Mouse (Mus musculus) stomach, embryonic 15.5 days (tissue): Measurements from ENCODE around the gene Clec4a4. TPM values are rescaled to one million over a fixed set of nuclear protein-coding genes. Genes with fewer than 3 reads are reported as not detected.
"Not testable (repeated sequence)": the region's sequence is repeated elsewhere in the genome, so short reads cannot be mapped to it uniquely, and the experiment has no call there.

ENCODE experiments used
- ATAC-seq: fragments of 200-750 bp; cut with Nextera tagmentation; 2 replicates; pipeline ENCODE4 v1.8.0; 2017; ENCODE audit warnings: low read depth, moderate number of reproducible peaks, moderate TSS enrichment; ENCODE audit not compliant: insufficient read depth, low FRiP score
- H3K27ac ChIP-seq: fragments of 300-500 bp; sonication (generic); 2 replicates; pipeline ENCODE4 v1.5.1; 2015; ENCODE audit warnings: mild to moderate bottlenecking, inconsistent platforms
- H3K27me3 ChIP-seq: fragments of 300-500 bp; sonication (generic); replicated peaks from 2 replicates; pipeline ENCODE4 v1.6.1; 2015; ENCODE audit warnings: inconsistent platforms
- H3K36me3 ChIP-seq: fragments of 300-500 bp; sonication (generic); 2 replicates; pipeline ENCODE4 v1.6.1; 2015; ENCODE audit warnings: inconsistent platforms
- H3K4me1 ChIP-seq: fragments of 300-500 bp; sonication (generic); 2 replicates; pipeline ENCODE4 v1.6.1; 2015; ENCODE audit warnings: inconsistent platforms
- H3K4me2 ChIP-seq: fragments of 300-500 bp; sonication (generic); 2 replicates; pipeline ENCODE4 v1.6.1; 2015; ENCODE audit warnings: mild to moderate bottlenecking, inconsistent platforms
- H3K4me3 ChIP-seq: fragments of 300-500 bp; sonication (generic); replicated peaks from 2 replicates; pipeline ENCODE4 v1.5.1; 2015; ENCODE audit warnings: inconsistent platforms
- H3K9ac ChIP-seq: fragments of 300-500 bp; sonication (generic); 2 replicates; pipeline ENCODE4 v1.6.1; 2015; ENCODE audit warnings: inconsistent platforms
- H3K9me3 ChIP-seq: fragments of 300-500 bp; sonication (generic); 2 replicates; pipeline ENCODE4 v1.6.1; 2016; ENCODE audit warnings: inconsistent platforms
- WGBS: fragments of 180-500 bp; shearing (Covaris S2); methylation state at CpG from one replicate; pipeline ENCODE4 v1.1.7; 2015; 5-methylcytosine and 5-hydroxymethylcytosine counted together
- polyA plus RNA-seq: library from polyadenylated mRNA; unstranded; fragments of >200 nt; fragmentation: Nextera tagmentation; extraction: Ambion mirVana; gene quantifications from 2 replicates; pipeline ENCODE4 v1.2.1, GENCODE M21; 2015

The Clec4a4 gene
- polyA plus RNA-seq = not detected in 2 replicates

GRCm38 (mm10) chr6:122989876-122990437, at the start of gene Clec4a4:
Gene Clec4a4, plus strand, starts transcription at chr6:122990367.
- no peak within 1 kb of the TSS for H3K4me3 ChIP-seq
- WGBS = 79% methylated on average over 6 of the region's 6 CpGs
- H3K9me3 ChIP-seq = no peaks in the 10 kb centered on the region
- no peak within 1 kb of the TSS for H3K27ac ChIP-seq
- no peak within 1 kb of the TSS for H3K9ac ChIP-seq
- H3K36me3 ChIP-seq = no peaks in the 10 kb centered on the region
- no peak for ATAC-seq
- no peaks in the 10 kb centered on the region for H3K4me1 ChIP-seq
- no peaks in the 10 kb centered on the region for H3K27me3 ChIP-seq
- no peak within 1 kb of the TSS for H3K4me2 ChIP-seq

GRCm38 (mm10) chr6:122946760-122947159, 43.4 kb upstream of the Clec4a4 start:
- Histone ChIP-seq H3K4me3 (no peak overlapping the region), H3K9me3 (no peaks in the 10 kb centered on the region), H3K27me3 (no peaks in the 10 kb centered on the region), H3K36me3 (no peaks in the 10 kb centered on the region), H3K27ac (no peak overlapping the region), H3K4me1 (no peaks in the 10 kb centered on the region), H3K4me2 (no peak overlapping the region), H3K9ac (no peak overlapping the region)
- 86% methylated on average over 2 of the region's 2 CpGs for WGBS
- ATAC-seq = no peak

- H3K4me3 ChIP-seq = no peak within 1 kb of the TSS
- H3K27ac ChIP-seq = no peak within 1 kb of the TSS
- no peaks in the 10 kb centered on the region for H3K9me3 ChIP-seq
- H3K27me3 ChIP-seq = no peaks in the 10 kb centered on the region
- H3K9ac ChIP-seq = no peak within 1 kb of the TSS
- WGBS = 72% methylated on average over 8 of the region's 8 CpGs
- H3K36me3 ChIP-seq = no peaks in the 10 kb centered on the region
- H3K4me1 ChIP-seq = no peaks in the 10 kb centered on the region
- no peak for ATAC-seq
- H3K4me2 ChIP-seq = no peak within 1 kb of the TSS
These were observed 37.8 kb upstream of the Clec4a4 start, which contains the start of gene Clec4a3 for GRCm38 (mm10) chr6:122952401-122952800. Gene Clec4a3, plus strand, starts transcription at chr6:122952515.

DNA sequence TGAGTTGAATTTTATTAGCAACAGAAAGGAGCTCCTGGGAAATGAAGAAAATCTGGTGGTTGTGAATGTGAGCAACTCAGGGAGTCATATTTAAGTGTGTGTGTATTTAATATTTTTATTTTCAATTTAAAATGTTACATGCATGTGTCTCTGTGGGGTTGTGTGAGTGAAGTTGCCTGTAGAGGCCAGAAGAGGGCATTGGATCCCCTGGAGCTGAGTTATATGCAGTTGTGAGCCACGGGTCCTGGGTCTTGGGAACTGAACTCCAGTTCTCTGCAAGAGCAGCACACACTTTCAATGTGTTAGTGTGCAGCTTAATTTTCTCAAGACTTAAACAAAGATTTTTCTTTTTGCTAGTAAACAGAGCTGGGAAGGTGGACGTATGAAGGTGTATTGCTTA, 25.6 kb upstream of the Clec4a4 start:
- H3K27ac ChIP-seq = no peak overlapping the region
- 75% methylated on average over 2 of the region's 2 CpGs for WGBS
- no peak for ATAC-seq

DNA sequence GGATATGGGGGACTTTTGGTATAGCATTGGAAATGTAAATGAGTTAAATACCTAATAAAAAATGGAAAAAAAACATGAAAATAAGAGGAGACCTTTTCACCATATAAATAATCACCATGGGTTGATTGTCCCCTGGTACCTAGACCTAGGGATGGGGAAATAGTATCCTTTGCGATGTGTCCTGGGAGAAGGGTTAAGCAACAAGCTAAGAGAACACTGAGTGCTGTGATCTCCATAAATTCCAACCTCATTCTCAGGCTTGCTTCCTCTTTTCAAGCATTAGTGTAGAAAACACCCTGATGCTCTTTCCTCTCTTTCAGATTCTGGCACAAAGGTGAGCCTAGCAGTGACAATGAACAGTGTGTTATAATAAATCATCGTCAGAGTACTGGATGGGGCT, 21.1 kb upstream of the Clec4a4 start:
- no peaks in the 10 kb centered on the region for H3K27me3 ChIP-seq
- H3K27ac ChIP-seq = no peak overlapping the region
- no peak for ATAC-seq
- no peaks in the 10 kb centered on the region for H3K36me3 ChIP-seq
- no peaks in the 10 kb centered on the region for H3K9me3 ChIP-seq
- no peaks in the 10 kb centered on the region for H3K4me1 ChIP-seq
- H3K4me2 ChIP-seq = no peak overlapping the region
- no peak overlapping the region for H3K4me3 ChIP-seq
- 86% methylated on average over 2 of the region's 2 CpGs for WGBS
- H3K9ac ChIP-seq = no peak overlapping the region

More for the DNA sequence above, 25.6 kb upstream of the Clec4a4 start:
- no peaks in the 10 kb centered on the region for H3K27me3 ChIP-seq
- H3K9ac ChIP-seq = no peak overlapping the region
- H3K4me2 ChIP-seq = no peak overlapping the region
- no peaks in the 10 kb centered on the region for H3K36me3 ChIP-seq
- H3K4me1 ChIP-seq = no peaks in the 10 kb centered on the region
- H3K9me3 ChIP-seq = no peaks in the 10 kb centered on the region
- no peak overlapping the region for H3K4me3 ChIP-seq

DNA sequence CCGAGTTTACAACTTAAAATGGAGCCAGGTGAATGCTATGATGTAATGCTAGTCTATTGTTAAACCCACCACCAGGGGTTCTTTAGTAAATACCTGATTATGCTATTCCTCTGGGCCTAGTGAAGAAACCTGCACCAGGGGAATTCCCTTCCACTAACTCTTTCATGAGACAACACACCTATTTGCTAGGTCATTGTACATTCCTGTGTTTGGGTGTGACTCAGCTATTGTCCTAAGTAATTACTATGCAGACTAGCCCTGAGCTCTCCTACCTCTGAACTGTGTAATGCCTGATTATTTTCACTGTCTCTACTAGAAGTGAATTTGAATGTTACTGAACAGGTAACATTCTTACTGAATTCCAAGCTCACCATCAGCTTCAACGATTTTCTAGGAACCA, 14.5 kb downstream of the Clec4a4 start:
- not testable (repeated sequence) for ATAC-seq, H3K36me3 ChIP-seq, H3K4me2 ChIP-seq, H3K27ac ChIP-seq, H3K9me3 ChIP-seq, H3K9ac ChIP-seq, H3K27me3 ChIP-seq, H3K4me3 ChIP-seq, H3K4me1 ChIP-seq
- 79% methylated on average over 2 of the region's 2 CpGs for WGBS

GRCm38 (mm10) chr6:123005591-123005990, 15.4 kb downstream of the Clec4a4 start:
- no peaks in the 10 kb centered on the region for H3K4me1 ChIP-seq
- no peaks in the 10 kb centered on the region for H3K9me3 ChIP-seq
- H3K4me2 ChIP-seq = no peak overlapping the region
- WGBS = 58% methylated on average over 1 of the region's 1 CpGs
- H3K36me3 ChIP-seq = no peaks in the 10 kb centered on the region
- H3K27ac ChIP-seq = no peak overlapping the region
- H3K9ac ChIP-seq = no peak overlapping the region
- no peak overlapping the region for H3K4me3 ChIP-seq
- H3K27me3 ChIP-seq = no peaks in the 10 kb centered on the region
- ATAC-seq = no peak

DNA sequence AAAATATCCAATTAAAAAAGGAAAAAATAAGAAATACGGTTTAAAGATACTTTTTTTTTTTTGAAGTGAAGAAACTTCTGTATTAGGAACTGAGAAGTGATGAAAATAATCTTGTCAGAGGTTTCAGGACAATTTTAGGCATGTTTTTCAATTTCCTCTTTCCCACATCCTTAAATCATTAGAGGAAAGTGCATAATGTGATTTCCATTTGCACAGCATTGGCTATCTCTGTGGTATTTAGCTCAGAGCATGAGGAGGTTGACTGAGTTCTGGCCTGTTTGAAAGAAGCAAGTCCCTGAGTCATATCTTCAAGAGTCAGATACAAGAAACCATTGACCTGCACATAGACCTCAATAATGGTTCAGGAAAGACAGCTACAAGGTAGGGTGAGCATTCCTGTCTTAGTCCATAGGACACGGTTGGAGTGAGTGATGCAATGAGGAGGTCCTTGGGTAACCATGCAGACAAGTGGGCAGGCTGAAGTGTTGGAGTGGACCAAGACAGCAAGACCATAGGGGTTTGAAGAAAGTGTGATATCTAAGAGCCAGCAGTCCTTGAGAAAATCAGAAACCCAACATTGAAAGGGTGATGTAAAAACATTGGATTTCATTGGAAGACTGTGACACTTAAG, 59.7 kb downstream of the Clec4a4 start, which contains the start of gene Clec4b1:
Gene Clec4b1, plus strand, starts transcription at position 221 of the 631 bp plus-strand sequence.
- Histone ChIP-seq H3K36me3 (no peaks in the 10 kb centered on the region), H3K4me2 (no peak within 1 kb of the TSS), H3K27me3 (no peaks in the 10 kb centered on the region), H3K4me1 (no peaks in the 10 kb centered on the region), H3K4me3 (no peak within 1 kb of the TSS), H3K27ac (no peak within 1 kb of the TSS), H3K9ac (no peak within 1 kb of the TSS), H3K9me3 (no peaks in the 10 kb centered on the region)
- no peak for ATAC-seq
- WGBS = 74% methylated on average over 2 of the region's 2 CpGs

Other genes starting within 250 kb of the Clec4a4 start
- gene Slc2a3, start 188.7 kb upstream of the Clec4a4 start, polyA plus RNA-seq = 11.0 and 11.9 TPM in 2 replicates
- 5.2 and 5.8 TPM in 2 replicates for gene Foxj2, start 170.5 kb upstream of the Clec4a4 start, polyA plus RNA-seq
- 2.6 and 3.3 TPM in 2 replicates for gene C3ar1, start 134.2 kb upstream of the Clec4a4 start, polyA plus RNA-seq
- gene Necap1, start 115.9 kb upstream of the Clec4a4 start, polyA plus RNA-seq = 54.0 and 59.4 TPM in 2 replicates
- 4.8 and 7.6 TPM in 2 replicates for gene Clec4a1, start 68.5 kb upstream of the Clec4a4 start, polyA plus RNA-seq
- gene Clec4a3, start 37.9 kb upstream of the Clec4a4 start, polyA plus RNA-seq = 6.8 and 7.2 TPM in 2 replicates
- gene Clec4b1, start 59.6 kb downstream of the Clec4a4 start, polyA plus RNA-seq = not detected in 2 replicates
- 6.2 and 6.4 TPM in 2 replicates for gene Clec4a2, start 116.1 kb downstream of the Clec4a4 start, polyA plus RNA-seq
- 0.14 TPM in 1 of 2 replicates, not detected in the other for gene Clec4b2, start 182.5 kb downstream of the Clec4a4 start, polyA plus RNA-seq
- 5.0 TPM in 2 replicates for gene Clec4n, start 239.5 kb downstream of the Clec4a4 start, polyA plus RNA-seq